Mouse (Mus musculus): ENCODE results near the gene Jazf1.
A peak's percentile ranks its signal among the peaks of the same experiment; 100 is the strongest.

Gene Jazf1

GRCm38 (mm10) chr6:53067989-53068874 is at the start of gene Jazf1:
Gene Jazf1 (minus strand): TSS chr6:53068631.
- DNase-seq: peak; percentile 67

- no peak for DNase-seq
Measured at GRCm38 (mm10) chr6:53117855-53118254, 49.4 kb upstream of the Jazf1 start.

- DNase-seq: no peak
Measured at GRCm38 (mm10) chr6:53086879-53087278, 18.4 kb upstream of the Jazf1 start.

- no peak for DNase-seq
Measured at GRCm38 (mm10) chr6:53081241-53081640, 12.8 kb upstream of the Jazf1 start.

GRCm38 (mm10) chr6:53078671-53079070 is 10.2 kb upstream of the Jazf1 start:
- peak; percentile 23 for DNase-seq

- no peak for DNase-seq
Measured at GRCm38 (mm10) chr6:53071732-53072131, 3.3 kb upstream of the Jazf1 start.

GRCm38 (mm10) chr6:53069976-53070575 is 1.6 kb upstream of the Jazf1 start:
- no peak for DNase-seq

GRCm38 (mm10) chr6:53068875-53069178 is 396 bp upstream of the Jazf1 start:
- no peak for DNase-seq

- peak; percentile 7 for DNase-seq
Measured at GRCm38 (mm10) chr6:53067446-53067988, 914 bp downstream of the Jazf1 start.

GRCm38 (mm10) chr6:53066978-53067377 is 1.5 kb downstream of the Jazf1 start:
- DNase-seq: no peak

- DNase-seq: no peak
Measured at GRCm38 (mm10) chr6:53064070-53064469, 4.4 kb downstream of the Jazf1 start.

GRCm38 (mm10) chr6:53054909-53055308 is 13.5 kb downstream of the Jazf1 start:
- DNase-seq: no peak

- DNase-seq: no peak
Measured at GRCm38 (mm10) chr6:53045501-53045900, 22.9 kb downstream of the Jazf1 start.

GRCm38 (mm10) chr6:53038176-53038575 is 30.3 kb downstream of the Jazf1 start:
- no peak for DNase-seq

- DNase-seq: no peak
Measured at GRCm38 (mm10) chr6:53034362-53035011, 33.9 kb downstream of the Jazf1 start.

- peak; percentile 34 for DNase-seq
Measured at GRCm38 (mm10) chr6:53032730-53033484, 35.5 kb downstream of the Jazf1 start.

- no peak for DNase-seq
Measured at GRCm38 (mm10) chr6:53022069-53022468, 46.4 kb downstream of the Jazf1 start.

- DNase-seq: no peak
Measured at GRCm38 (mm10) chr6:53021081-53021480, 47.4 kb downstream of the Jazf1 start.

- DNase-seq: no peak
Measured at GRCm38 (mm10) chr6:53017357-53018205, 50.9 kb downstream of the Jazf1 start.

GRCm38 (mm10) chr6:53014460-53015455 is 53.7 kb downstream of the Jazf1 start:
- no peak for DNase-seq

- DNase-seq: no peak
Measured at GRCm38 (mm10) chr6:53010286-53010685, 58.1 kb downstream of the Jazf1 start.
